Mouse (Mus musculus) left cerebral cortex, postnatal 25 days (tissue): Measurements from ENCODE around the gene Serpina3m. TPM values are rescaled to one million over a fixed set of nuclear protein-coding genes. Genes with fewer than 3 reads are reported as not detected.
"Not testable (repeated sequence)": the region's sequence is repeated elsewhere in the genome, so short reads cannot be mapped to it uniquely, and the experiment has no call there.

Source experiments
- DNase-seq, 2 experiments: peaks; one replicate each; pipeline ENCODE4 v3.0.0; 2022; ENCODE audit warnings: low spot score in 2 of 2, mixed read lengths in 1 of 2
- intact Hi-C: fragments of 180-260 bp; cut with DNase I; formaldehyde crosslinking; loops from one replicate; pipeline ENCODE4 v1.15.1; 2025
- total RNA-seq, 2 experiments: library from RNA; stranded (reverse); gene quantifications; 2 replicates each; pipeline ENCODE4 v1.2.3; 2021

Serpina3m gene
- total RNA-seq, 2 experiments from 2014 or later, result 0.25 TPM; not detected in 1

DNA sequence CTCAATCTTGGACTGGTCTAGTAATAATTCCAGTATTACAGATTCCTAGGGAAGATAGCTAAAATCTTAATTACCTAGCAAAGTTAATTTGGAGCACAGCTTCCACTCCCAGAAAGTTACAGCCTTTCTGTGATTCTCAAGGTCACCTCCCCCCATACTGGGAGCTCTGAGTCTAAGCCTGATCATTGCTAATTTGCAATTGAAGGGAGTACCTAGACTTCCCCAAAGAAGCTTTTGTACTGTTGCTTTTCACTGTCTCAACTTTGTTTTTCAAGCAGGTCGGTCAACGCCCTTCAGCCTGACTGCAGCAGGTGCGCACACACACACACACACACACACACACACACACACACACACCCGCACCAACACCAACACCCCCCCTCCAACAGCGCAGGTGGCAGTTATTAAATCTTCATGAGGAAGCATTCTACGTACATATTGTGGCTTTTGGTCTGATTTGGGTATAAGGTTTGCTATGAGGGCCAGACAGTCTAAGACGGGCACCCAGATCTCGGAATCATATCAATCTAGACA lies 42.9 kb downstream of the Serpina3m start:
- intact Hi-C loops, DNase-seq: not testable (repeated sequence)

- DNase-seq, intact Hi-C loops: not testable (repeated sequence)
Observed at GRCm38 (mm10) chr12:104385987-104386386, 47.7 kb downstream of the Serpina3m start.

- intact Hi-C loops, DNase-seq: not testable (repeated sequence)
Observed at GRCm38 (mm10) chr12:104386878-104387277, 48.6 kb downstream of the Serpina3m start.

- intact Hi-C loops, result no loop called here
- DNase-seq, result no peak
Observed at GRCm38 (mm10) chr12:104388477-104388876, 50.2 kb downstream of the Serpina3m start.

DNA sequence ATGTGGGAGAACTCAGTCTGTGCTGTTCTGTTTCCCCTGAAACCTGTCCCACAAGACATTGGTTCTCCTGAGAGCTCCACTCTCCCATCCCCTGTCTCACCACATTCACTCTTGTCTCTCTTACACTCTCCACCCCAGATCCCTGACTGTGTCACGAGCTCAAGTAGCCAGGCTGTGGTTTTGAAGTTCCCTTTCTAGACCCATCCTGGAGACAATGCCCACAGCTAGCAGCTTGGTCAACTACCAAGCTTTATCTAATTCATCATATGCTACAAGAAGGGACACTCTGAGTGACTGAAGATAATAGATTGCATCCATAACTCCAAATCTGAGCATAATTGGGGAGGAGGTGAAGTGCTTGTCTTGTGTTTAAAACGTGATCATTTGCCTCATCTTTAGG lies 52.8 kb downstream of the Serpina3m start:
- intact Hi-C loops, DNase-seq: not testable (repeated sequence)

DNA sequence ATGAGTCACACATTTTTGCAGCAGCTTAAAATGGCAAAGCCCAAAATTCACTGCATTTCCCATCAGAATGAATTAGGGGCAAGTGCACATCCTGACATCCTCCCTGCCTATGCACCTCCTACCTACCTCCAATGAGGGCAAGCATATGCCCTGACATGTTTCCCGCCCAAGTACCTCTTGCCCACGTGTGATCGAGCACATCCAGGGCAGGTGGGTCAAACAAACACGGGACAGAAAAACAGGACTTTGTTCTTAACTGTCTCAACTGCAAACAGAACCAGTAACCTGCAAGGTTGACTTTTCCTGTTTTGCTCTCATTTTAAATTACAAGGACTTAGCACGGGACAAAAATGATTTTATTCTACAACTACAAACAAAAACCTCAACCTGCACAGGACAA lies 65.7 kb downstream of the Serpina3m start:
- intact Hi-C loops, result no loop called here
- no peak for DNase-seq

GRCm38 (mm10) chr12:104406454-104406885 lies 68.2 kb downstream of the Serpina3m start, which contains the start of gene Serpina3n:
Gene Serpina3n, plus strand, starts transcription at chr12:104406729.
- DNase-seq, result no peak
- intact Hi-C loops, result no loop called here

GRCm38 (mm10) chr12:104412507-104412906 lies 74.2 kb downstream of the Serpina3m start:
- intact Hi-C loops, result no loop called here

GRCm38 (mm10) chr12:104414576-104414975 lies 76.3 kb downstream of the Serpina3m start:
- no peak for DNase-seq
- intact Hi-C loops, result loop anchor here (2.0 kb wide), 1 partner anchor 118 kb away; no protein-coding TSS in a partner anchor

More at GRCm38 (mm10) chr12:104412507-104412906, 74.2 kb downstream of the Serpina3m start:
- no peak for DNase-seq

DNA sequence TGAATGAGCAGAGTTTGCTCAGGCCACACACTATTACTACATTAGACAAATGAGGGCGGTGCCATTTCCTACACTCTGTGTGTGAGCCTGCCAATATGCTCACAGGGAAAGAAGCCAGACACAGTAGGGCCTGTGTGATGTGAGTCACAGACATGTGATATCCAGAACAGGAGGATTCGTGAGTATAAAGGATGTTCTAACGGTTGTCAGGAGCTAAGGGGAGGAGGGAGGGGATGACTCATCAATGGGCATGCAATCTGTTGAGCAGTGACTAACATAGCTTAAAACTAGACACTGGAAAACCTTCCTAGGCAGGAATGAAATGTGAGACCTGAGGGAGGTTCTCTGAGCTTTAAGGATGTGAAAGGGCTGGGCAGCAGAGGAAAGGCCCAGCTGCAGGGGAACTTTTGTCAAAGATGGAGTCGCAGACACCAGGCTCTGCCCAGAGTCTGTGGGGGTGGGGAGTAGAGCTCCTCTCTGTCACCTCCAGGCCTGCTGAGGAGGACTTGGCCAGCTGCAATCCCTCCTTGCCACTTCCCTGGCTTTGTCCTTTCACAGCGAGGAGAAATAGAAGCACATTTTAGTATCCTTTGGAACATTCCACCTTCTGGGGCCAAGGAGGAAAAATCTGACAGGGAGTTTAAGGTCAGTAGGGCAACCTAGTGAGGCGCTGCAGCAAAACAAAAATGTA lies 77.5 kb downstream of the Serpina3m start:
- DNase-seq, result peak; percentile 71 to 95
- intact Hi-C loops, result loop anchor here (2.0 to 5.0 kb wide), 2 partner anchors 119 to 348 kb away; no protein-coding TSS in a partner anchor

GRCm38 (mm10) chr12:104418340-104419135 lies 80.3 kb downstream of the Serpina3m start:
- intact Hi-C loops, result loop anchor here (1.0 to 5.0 kb wide), 4 partner anchors 66 to 424 kb away; no protein-coding TSS in a partner anchor
- DNase-seq, result peak; percentile 82 to 83

- no peak for DNase-seq
- intact Hi-C loops, result loop anchor here (2.0 to 5.0 kb wide), 3 partner anchors 66 to 424 kb away; no protein-coding TSS in a partner anchor
Observed at GRCm38 (mm10) chr12:104419136-104419462, 80.8 kb downstream of the Serpina3m start.

DNA sequence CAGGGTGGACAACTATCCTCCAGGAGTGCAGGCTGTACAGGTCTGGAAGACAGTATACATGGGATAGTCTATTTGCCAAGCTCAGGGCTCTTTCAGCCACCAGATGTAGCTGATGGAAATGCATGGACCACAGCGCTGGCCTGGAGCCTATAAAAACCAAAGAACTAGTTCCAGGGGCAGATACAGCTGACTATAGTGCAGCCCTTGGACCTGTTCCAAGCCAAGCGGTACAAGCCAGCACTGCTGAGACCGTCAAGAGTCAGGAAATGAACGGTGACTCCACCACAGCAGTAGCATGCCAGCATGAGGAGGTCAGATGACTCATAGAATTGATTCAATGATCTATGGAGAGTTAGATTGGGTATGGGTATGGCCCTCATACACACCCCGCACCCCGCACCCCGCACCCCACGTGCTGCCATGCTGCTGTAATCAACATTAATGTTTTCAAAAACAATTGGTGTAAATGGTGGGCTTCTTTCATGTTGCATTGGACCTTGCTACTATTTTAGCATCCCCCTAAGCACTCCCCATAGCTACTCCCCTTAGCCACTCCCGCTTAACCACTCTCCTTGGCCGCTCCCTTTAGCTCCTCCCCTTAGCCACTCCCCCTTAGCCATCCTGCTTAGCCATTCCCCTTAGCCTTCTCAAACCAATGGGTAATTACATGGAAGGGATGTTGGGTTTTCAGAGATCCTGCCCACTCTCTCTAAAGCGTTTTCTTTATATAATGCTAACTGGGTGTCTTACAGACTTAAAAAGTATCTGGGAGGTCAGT lies 84.5 kb downstream of the Serpina3m start:
- DNase-seq, result no peak
- intact Hi-C loops, result no loop called here

DNA sequence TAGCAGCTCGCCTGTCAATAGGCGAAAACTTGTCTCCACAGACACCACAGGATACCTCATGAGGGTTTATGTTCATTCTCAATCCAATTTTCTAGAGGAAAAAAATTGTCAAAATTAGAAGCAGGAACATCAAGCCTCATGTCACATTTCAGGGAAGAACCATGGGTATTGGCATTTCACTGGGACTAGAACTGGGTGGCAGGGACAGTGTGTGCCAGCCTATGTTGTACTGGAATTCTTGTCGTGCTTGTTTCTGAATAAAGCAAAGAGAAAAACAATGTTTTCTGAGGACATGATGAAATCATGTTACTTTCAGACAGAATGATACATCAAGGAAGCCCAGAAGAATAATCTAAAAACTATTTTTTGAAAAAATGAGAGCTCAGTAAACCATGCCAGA lies 87.3 kb downstream of the Serpina3m start:
- intact Hi-C loops, result no loop called here
- no peak for DNase-seq

DNA sequence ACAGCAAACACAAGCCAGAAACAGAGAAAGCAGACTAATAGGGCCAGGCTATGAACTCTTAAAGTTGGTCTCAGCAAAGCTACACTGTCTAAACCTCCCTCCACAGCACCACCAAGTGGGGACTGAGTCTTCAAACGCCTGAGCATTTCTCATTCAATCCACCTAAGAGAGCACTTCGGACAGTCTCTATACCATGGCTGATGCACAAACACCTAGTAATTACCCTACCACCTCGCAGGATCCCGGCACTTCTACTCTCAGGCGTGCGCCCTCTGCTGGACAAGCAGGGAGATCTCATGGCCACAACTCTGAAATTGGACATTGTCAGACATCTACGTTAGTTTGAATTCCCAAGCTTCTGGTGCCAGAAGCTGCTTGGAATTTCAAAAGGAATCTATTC lies 88.6 kb downstream of the Serpina3m start:
- no peak for DNase-seq

DNA sequence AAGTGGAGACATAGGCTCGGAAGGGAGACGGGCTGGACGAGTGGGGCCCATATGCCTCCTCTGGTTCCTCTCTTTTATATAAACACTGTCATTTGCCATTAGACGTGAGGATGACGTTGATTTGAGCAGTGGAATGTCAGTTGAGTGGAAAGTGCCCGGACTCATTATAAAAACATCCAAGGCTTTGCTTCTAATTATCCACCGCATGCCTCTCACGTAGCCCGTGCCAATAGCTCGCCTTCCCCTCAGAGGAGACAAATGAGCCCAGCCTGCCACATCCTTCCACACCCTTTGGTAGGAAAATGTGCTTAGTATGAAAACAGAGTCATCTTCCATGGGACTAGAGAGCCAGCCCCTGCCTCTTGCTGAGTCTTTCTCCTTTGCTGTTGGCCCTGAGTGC lies 93.1 kb downstream of the Serpina3m start:
- no peak for DNase-seq
- intact Hi-C loops, result no loop called here

More for the DNA sequence above, 88.6 kb downstream of the Serpina3m start:
- intact Hi-C loops, result no loop called here

- intact Hi-C loops, result no loop called here
Observed at GRCm38 (mm10) chr12:104433214-104433613, 94.9 kb downstream of the Serpina3m start.

DNA sequence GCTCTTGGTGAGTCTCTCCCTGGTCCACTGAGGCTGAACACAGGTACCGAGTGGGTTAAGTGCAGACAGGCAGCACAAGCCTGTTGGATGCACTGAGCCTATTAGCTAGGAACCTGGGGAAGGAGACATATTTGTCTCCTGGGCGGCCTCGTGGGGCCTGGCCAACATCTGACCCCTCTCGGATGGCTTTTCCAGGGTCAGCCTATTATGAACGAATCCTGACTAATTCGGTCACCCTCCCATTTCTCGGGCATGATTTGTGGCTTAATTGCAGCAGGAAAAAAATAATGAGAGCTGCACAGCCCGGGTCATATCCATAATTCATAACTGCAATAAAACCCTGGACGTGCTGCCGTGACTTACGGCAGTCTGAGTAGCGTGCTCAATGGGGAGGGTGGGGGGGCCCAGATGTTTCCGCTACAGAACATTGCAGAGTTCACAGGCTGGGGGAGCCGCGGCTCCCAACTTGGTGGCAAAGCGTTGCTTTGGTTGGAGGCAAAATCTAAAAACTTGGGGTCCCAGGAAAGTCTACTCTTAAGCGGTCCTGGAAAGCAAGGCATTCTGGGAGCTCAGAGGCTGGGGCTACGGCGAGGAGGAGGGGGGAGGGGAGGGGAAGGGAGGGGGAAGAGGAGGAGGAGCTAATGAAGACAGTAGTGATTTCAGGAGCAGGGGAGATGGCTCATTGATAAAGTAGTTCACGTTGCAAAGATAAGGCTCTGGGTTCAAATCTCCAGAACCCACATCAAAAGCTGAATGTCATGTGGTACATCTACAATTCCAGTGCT lies 95.9 kb downstream of the Serpina3m start:
- intact Hi-C loops, result no loop called here
- DNase-seq, result no peak

More at GRCm38 (mm10) chr12:104433214-104433613, 94.9 kb downstream of the Serpina3m start:
- no peak for DNase-seq
